Mouse (Mus musculus): ENCODE data around the gene Rps6ka6.

DNA sequence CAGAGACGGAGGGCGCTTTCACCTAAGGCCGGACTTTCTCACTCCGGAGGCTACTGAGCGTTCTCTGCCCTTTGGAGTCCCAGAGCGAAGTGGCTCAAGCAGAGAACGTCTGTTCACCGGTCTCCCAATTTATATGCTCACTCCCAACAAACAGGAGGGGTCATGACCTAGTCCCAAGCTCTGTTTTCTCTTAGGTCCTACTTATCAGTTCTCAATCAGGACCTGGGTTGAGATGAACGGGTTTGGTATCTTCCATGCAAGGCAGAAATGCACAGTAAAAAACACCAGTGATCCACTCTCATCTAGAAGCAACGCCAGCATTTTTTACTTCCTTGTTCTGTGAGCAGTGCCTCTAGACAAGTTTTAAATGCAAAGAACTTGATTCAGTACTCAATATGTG is at the start of gene Rps6ka6:
- no peak for TF ChIP-seq CTCF (IDR thresholded peaks at IDR 0.05; ENCODE audit: low read depth)
- TF ChIP-seq EP300 (IDR thresholded peaks at IDR 0.05; ENCODE audit: low read depth): no peak
